Mouse (Mus musculus) T-cell, adult 2 months (primary cell): ENCODE data around the gene Nrbp1.

ENCODE experiments used
- DNase-seq: peaks from one replicate; pipeline ENCODE4 v3.0.0; 2022; ENCODE audit warnings: low spot score

Nrbp1 gene

GRCm38 (mm10) chr5:31267686-31268085 lies 27.0 kb downstream of the Nrbp1 start:
- no peak for DNase-seq

GRCm38 (mm10) chr5:31273018-31273417 lies 32.4 kb downstream of the Nrbp1 start:
- no peak for DNase-seq

- peak; percentile 40 for DNase-seq
Measured at GRCm38 (mm10) chr5:31279245-31279988, 38.8 kb downstream of the Nrbp1 start.

- DNase-seq = no peak
Measured at GRCm38 (mm10) chr5:31288225-31288624, 47.6 kb downstream of the Nrbp1 start.

GRCm38 (mm10) chr5:31288655-31289054 lies 48.0 kb downstream of the Nrbp1 start:
- DNase-seq = no peak

GRCm38 (mm10) chr5:31289626-31290230 lies 49.1 kb downstream of the Nrbp1 start:
- no peak for DNase-seq

GRCm38 (mm10) chr5:31290521-31291360 lies 50.1 kb downstream of the Nrbp1 start, which contains the start of gene Ift172:
TSS of gene Ift172 (minus strand) at chr5:31291116.
- peak; percentile 97 for DNase-seq

GRCm38 (mm10) chr5:31291361-31291688 lies 50.7 kb downstream of the Nrbp1 start:
- DNase-seq = no peak

GRCm38 (mm10) chr5:31294964-31295605 lies 54.4 kb downstream of the Nrbp1 start:
- DNase-seq = no peak

GRCm38 (mm10) chr5:31295606-31296141 lies 55.0 kb downstream of the Nrbp1 start, which contains the start of gene Fndc4:
TSS of gene Fndc4 (minus strand) at chr5:31296080.
- no peak for DNase-seq

GRCm38 (mm10) chr5:31297047-31297757 lies 56.5 kb downstream of the Nrbp1 start, which contains the start of gene Gckr:
TSS of gene Gckr (plus strand) at chr5:31297443.
- no peak for DNase-seq

GRCm38 (mm10) chr5:31297981-31298380 lies 57.3 kb downstream of the Nrbp1 start:
- no peak for DNase-seq

- no peak for DNase-seq
Measured at GRCm38 (mm10) chr5:31298486-31298885, 57.8 kb downstream of the Nrbp1 start.
